Mouse (Mus musculus): Measurements from ENCODE around the gene Gm28038. TPM values are rescaled to one million over a fixed set of nuclear protein-coding genes. Genes with fewer than 3 reads are reported as not detected.

Gm28038 gene
- polyA plus RNA-seq, 1 experiment = not detected

- no peak for TF ChIP-seq CTCF (IDR thresholded peaks at IDR 0.05; ENCODE audit: borderline replicate concordance, control insufficient read depth, extremely low read depth, insufficient read depth, low read length, poor library complexity)
- no peak for TF ChIP-seq POLR2A (IDR thresholded peaks at IDR 0.05; ENCODE audit: control insufficient read depth, extremely low read depth, insufficient read depth, low read length, poor library complexity)
- H3K4me3 ChIP-seq (ENCODE audit: control insufficient read depth, insufficient read depth, low read length) = no peak overlapping the region
- no peak overlapping the region for H3K27ac ChIP-seq (ENCODE audit: control insufficient read depth, insufficient read depth, low read length)
- peaks cover 41% of the 10 kb centered on the region for H3K4me1 ChIP-seq (replicated peaks; ENCODE audit: control insufficient read depth, insufficient read depth, low read length)
- no peaks in the 10 kb centered on the region for H3K27me3 ChIP-seq (ENCODE audit: control insufficient read depth, insufficient read depth, low read length)
- 94% methylated on average over 4 of the region's 4 CpGs for WGBS
- H3K36me3 ChIP-seq (ENCODE audit: control insufficient read depth, insufficient read depth, low read length) = peaks cover 23% of the 10 kb centered on the region
- DNase-seq = no peak
Measured at GRCm38 (mm10) chr2:30239777-30240176, 41.1 kb upstream of the Gm28038 start.

DNA sequence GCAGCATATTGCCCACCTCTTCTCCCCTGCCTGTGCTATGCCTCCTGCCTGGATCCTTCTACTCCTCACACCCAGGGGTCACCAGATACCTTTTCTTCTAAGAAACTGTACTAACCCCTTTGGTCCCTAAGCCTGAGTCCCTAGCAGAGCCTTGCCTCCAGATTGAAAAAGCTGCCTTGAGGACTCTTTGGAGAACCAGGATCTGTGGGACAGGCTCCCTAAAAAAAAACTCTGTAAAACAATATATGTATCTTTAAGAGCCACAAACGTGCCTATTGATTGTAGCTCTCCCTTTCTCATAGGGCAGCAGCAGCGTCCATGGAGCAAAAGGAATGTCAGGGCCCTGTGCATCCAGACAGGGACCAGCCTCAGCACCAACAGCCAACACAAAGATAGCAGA, 40.6 kb upstream of the Gm28038 start, which contains the start of gene Gm28035:
Gene Gm28035 (plus strand): TSS at position 301 of the 400 bp plus-strand sequence.
- 90% methylated on average over 2 of the region's 2 CpGs for whole genome bisulfite sequencing
- Histone ChIP-seq H3K36me3 (ENCODE audit: control insufficient read depth, insufficient read depth, low read length) (peaks cover 25% of the 10 kb centered on the region), H3K4me1 (replicated peaks; ENCODE audit: control insufficient read depth, insufficient read depth, low read length) (peaks cover 44% of the 10 kb centered on the region), H3K27ac (ENCODE audit: control insufficient read depth, insufficient read depth, low read length) (no peak within 1 kb of the TSS), H3K27me3 (ENCODE audit: control insufficient read depth, insufficient read depth, low read length) (no peaks in the 10 kb centered on the region), H3K4me3 (ENCODE audit: control insufficient read depth, insufficient read depth, low read length) (no peak within 1 kb of the TSS)
- DNase-seq = no peak
- no peak for TF ChIP-seq CTCF (IDR thresholded peaks at IDR 0.05; ENCODE audit: borderline replicate concordance, control insufficient read depth, extremely low read depth, insufficient read depth, low read length, poor library complexity)
- no peak for TF ChIP-seq POLR2A (IDR thresholded peaks at IDR 0.05; ENCODE audit: control insufficient read depth, extremely low read depth, insufficient read depth, low read length, poor library complexity)

DNA sequence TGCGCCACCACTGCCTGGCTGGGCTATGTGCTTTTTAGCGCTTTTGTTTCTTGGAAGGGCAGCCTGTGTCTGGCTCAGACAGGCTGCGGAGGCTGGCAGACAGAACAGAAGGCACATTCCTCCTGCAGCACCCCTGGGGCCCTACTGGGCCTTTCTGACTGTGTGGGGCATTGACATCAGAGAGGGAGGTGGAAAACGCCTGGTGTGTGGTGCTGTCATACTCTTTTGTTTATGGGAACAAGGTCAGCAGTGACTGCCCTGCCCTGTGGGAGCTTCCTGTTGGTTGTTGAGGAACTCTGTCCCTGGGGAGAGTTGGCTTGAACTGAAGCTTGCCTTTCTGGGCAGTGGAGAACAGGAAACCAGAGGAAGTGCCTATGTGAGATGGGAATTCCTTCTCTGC, 38.3 kb upstream of the Gm28038 start:
- TF ChIP-seq CTCF (IDR thresholded peaks at IDR 0.05; ENCODE audit: borderline replicate concordance, control insufficient read depth, extremely low read depth, insufficient read depth, low read length, poor library complexity) = no peak
- no peak for TF ChIP-seq POLR2A (IDR thresholded peaks at IDR 0.05; ENCODE audit: control insufficient read depth, extremely low read depth, insufficient read depth, low read length, poor library complexity)
- no peak for DNase-seq
- 80% methylated on average over 4 of the region's 4 CpGs for WGBS
- peaks cover 45% of the 10 kb centered on the region for H3K4me1 ChIP-seq (replicated peaks; ENCODE audit: control insufficient read depth, insufficient read depth, low read length)
- no peak overlapping the region for H3K27ac ChIP-seq (ENCODE audit: control insufficient read depth, insufficient read depth, low read length)
- H3K4me3 ChIP-seq (ENCODE audit: control insufficient read depth, insufficient read depth, low read length) = no peak overlapping the region
- peaks cover 25% of the 10 kb centered on the region for H3K36me3 ChIP-seq (ENCODE audit: control insufficient read depth, insufficient read depth, low read length)
- H3K27me3 ChIP-seq (ENCODE audit: control insufficient read depth, insufficient read depth, low read length) = no peaks in the 10 kb centered on the region

DNA sequence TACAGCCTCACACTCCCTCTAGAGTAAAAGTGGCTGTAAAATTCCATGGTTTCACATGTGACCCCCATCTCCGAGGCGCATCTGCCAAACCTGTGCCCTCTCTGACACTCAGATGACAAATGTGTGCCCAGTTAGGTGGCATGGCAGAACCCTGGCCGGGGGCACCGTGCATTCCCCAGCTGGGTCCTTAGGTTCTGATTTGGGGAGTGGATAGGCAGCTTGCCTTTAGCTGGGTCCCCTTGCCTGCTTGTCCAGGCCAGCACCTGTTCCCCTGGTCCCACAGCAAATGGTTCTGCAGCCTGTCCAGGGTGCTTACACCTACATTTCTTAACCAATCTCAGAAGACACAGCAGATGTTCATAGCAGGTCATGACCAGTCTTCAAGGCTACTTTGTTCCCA, 37.5 kb upstream of the Gm28038 start:
- Histone ChIP-seq H3K27ac (ENCODE audit: control insufficient read depth, insufficient read depth, low read length) (no peak overlapping the region), H3K36me3 (ENCODE audit: control insufficient read depth, insufficient read depth, low read length) (peaks cover 25% of the 10 kb centered on the region), H3K27me3 (ENCODE audit: control insufficient read depth, insufficient read depth, low read length) (no peaks in the 10 kb centered on the region), H3K4me3 (ENCODE audit: control insufficient read depth, insufficient read depth, low read length) (no peak overlapping the region), H3K4me1 (replicated peaks; ENCODE audit: control insufficient read depth, insufficient read depth, low read length) (peaks cover 46% of the 10 kb centered on the region)
- 93% methylated on average over 4 of the region's 4 CpGs for whole genome bisulfite sequencing
- no peak for DNase-seq
- TF ChIP-seq CTCF (IDR thresholded peaks at IDR 0.05; ENCODE audit: borderline replicate concordance, control insufficient read depth, extremely low read depth, insufficient read depth, low read length, poor library complexity) (no peak), POLR2A (IDR thresholded peaks at IDR 0.05; ENCODE audit: control insufficient read depth, extremely low read depth, insufficient read depth, low read length, poor library complexity) (no peak)

GRCm38 (mm10) chr2:30244595-30245178, 36.2 kb upstream of the Gm28038 start:
- no peak overlapping the region for H3K4me3 ChIP-seq (ENCODE audit: control insufficient read depth, insufficient read depth, low read length)
- peaks cover 25% of the 10 kb centered on the region for H3K36me3 ChIP-seq (ENCODE audit: control insufficient read depth, insufficient read depth, low read length)
- H3K27ac ChIP-seq (ENCODE audit: control insufficient read depth, insufficient read depth, low read length) = no peak overlapping the region; the same call in 1 of the 2 replicates
- no peaks in the 10 kb centered on the region for H3K27me3 ChIP-seq (ENCODE audit: control insufficient read depth, insufficient read depth, low read length)
- peaks cover 38% of the 10 kb centered on the region for H3K4me1 ChIP-seq (replicated peaks; ENCODE audit: control insufficient read depth, insufficient read depth, low read length)
- WGBS = 90% methylated on average over 7 of the region's 7 CpGs
- DNase-seq = no peak
- no peak for TF ChIP-seq POLR2A (IDR thresholded peaks at IDR 0.05; ENCODE audit: control insufficient read depth, extremely low read depth, insufficient read depth, low read length, poor library complexity)
- no peak for TF ChIP-seq CTCF (IDR thresholded peaks at IDR 0.05; ENCODE audit: borderline replicate concordance, control insufficient read depth, extremely low read depth, insufficient read depth, low read length, poor library complexity)

DNA sequence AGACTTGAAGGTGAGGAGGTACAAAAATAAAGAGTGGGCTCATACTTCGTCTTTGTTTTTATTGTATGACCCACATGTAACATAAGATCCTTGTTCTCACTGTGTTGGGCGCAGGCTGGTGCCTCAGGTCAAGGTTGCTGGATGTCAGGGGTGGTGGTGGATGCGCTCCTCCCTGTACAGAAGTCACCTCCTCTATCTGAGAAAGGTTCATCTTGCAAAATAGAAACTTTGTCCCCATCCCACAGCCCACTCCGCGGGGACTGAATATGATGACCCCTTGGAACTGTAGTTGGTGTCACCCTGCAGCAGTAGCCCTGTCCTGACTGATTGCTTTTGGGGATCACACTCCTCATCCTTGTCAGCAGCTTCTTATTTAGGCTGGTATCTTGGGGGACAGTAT, 33.8 kb upstream of the Gm28038 start:
- H3K36me3 ChIP-seq (ENCODE audit: control insufficient read depth, insufficient read depth, low read length) = peaks cover 15% of the 10 kb centered on the region; the same call in 1 of the 2 replicates
- no peaks in the 10 kb centered on the region for H3K27me3 ChIP-seq (ENCODE audit: control insufficient read depth, insufficient read depth, low read length)
- no peak overlapping the region for H3K27ac ChIP-seq (ENCODE audit: control insufficient read depth, insufficient read depth, low read length)
- H3K4me1 ChIP-seq (replicated peaks; ENCODE audit: control insufficient read depth, insufficient read depth, low read length) = peaks cover 41% of the 10 kb centered on the region
- no peak overlapping the region for H3K4me3 ChIP-seq (ENCODE audit: control insufficient read depth, insufficient read depth, low read length)
- 96% methylated on average over 5 of the region's 5 CpGs for WGBS
- DNase-seq = no peak
- TF ChIP-seq POLR2A (IDR thresholded peaks at IDR 0.05; ENCODE audit: control insufficient read depth, extremely low read depth, insufficient read depth, low read length, poor library complexity) (no peak), CTCF (IDR thresholded peaks at IDR 0.05; ENCODE audit: borderline replicate concordance, control insufficient read depth, extremely low read depth, insufficient read depth, low read length, poor library complexity) (no peak)
